Mouse (Mus musculus) lung, postnatal 10 days (tissue): ENCODE results near the gene Exoc4.

ENCODE experiments used
- DNase-seq: peaks from one replicate; pipeline ENCODE4 v3.0.0; 2021

The Exoc4 gene

DNA sequence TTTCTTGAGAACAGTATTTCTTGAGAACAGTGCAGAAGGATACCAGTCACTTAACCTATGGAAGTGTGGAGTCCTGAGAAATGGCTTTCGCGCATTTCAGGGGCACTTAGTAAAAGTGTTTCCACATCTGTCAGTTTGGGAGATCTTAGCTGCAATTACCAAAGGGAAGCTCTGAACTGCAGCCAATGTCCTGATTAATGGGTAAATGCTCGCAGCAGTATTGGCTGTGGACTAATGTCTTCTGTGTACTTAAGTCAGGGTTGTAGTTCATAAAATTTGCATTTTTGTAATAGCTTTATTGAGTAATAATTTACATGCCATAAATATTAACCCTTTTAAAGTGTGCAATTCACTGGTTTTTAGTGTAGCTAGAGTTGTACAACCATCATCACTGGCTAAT, 709.4 kb downstream of the Exoc4 start:
- no peak for DNase-seq

DNA sequence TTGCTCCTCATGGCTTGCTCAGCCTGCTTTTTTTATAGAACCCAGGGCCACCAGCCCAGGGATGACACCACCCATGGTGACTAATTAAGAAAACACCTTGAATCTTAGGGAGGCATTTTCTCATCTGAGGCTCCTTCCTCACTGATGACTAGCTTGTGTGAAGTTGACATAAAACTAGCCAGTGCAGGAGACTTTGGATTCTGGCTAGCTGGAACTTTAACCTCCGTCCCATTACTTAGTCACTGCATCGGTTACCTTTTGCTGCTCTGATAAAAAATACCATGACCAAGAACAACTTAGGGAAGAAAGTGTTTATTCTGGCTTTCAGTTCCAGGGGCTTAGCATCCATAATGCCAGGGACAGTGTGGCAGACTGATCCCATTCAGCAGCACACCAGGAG, 711.9 kb downstream of the Exoc4 start:
- DNase-seq: no peak

DNA sequence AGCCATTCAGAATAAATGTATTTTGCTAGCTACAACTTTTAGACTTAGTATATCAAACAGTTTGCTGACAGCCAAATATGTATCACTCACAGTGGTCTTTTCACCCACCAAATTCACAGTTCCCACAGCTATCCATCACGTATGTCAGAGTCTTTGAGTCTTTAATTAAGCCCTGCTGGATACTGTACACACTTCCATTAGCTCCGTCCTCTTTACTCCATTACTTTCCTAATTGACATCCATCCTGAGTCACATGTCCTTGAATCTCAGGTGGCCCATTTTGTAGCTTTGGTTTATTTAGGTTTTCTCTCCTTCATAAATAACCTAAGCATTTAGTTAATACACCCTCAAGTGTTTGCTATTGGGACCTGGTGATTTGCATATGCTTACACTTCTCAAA, 714.2 kb downstream of the Exoc4 start:
- DNase-seq: no peak

DNA sequence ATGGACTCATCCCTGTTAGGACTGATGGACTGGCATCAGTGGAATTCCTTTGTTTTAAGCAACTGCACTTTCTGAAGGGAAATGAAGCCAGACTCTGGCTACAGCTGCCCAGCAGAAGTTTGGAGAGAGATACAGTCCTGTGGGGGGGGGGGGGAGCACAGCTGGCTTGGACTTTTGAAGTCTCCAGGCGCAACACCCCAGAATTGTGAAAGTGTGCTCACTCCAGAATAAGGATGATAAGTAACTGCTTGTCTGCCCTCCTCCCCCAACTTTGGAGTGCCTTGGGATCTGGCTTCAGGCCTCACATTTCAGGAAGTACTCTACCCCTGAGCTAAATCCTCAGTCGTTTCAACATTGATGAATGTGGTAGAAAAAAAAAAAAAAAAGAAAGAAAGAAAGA, 716.7 kb downstream of the Exoc4 start:
- DNase-seq: no peak

DNA sequence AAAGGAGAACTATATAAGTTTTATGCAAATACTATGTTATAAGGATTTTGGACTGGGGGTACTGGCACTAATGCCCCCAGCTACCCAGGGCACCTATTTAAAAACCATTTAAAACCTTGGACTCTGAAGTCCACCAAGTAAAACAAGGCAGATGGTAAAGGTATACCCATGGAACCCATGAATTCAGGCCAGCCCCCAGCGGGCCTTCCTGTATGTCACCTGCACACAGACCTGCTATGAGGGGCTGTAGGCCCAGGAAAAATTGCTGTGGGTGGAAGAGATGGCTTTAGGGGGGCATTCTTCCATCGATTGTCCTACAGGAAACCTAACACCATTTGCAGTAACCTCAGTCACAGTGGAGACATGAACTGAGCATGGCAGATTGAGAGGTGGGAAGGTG, 719.9 kb downstream of the Exoc4 start:
- no peak for DNase-seq

DNA sequence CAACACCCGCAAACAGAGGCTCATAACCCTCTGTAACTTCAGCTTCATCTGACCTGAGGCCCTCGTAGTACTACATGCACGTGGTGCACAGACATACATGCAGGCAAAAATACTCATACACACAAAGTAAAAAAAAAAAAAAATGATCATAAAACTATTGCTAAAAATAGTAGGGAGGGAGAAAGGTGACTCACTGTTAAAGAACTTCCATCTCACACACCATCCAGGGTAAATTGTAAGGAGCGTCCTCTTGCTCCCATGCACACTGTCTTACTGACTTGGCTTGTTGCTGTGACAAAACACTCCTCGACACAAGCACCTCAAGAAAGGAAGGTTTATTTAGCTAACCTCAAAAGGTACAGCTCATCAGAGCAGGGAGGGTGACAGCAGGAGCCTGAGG, 723.9 kb downstream of the Exoc4 start:
- no peak for DNase-seq

DNA sequence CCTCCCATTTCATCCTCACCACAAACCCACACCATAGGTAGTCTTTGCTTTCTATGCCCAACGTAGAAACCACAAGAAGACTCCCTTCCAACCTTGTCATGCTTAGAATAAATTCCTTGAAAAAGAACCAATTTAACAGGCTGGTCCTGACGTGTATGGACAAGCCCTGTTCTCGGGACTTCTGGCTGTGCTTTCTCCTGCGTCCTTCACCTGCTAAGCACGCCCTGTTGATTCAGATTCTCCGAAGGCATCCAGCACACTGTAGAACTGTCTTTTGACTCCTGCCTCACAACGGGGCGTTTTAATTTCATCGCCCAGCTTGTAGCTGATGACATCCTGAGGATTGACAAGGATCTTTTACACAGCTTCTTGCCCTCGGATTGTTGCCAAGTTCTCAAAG, 727.7 kb downstream of the Exoc4 start:
- DNase-seq: no peak

DNA sequence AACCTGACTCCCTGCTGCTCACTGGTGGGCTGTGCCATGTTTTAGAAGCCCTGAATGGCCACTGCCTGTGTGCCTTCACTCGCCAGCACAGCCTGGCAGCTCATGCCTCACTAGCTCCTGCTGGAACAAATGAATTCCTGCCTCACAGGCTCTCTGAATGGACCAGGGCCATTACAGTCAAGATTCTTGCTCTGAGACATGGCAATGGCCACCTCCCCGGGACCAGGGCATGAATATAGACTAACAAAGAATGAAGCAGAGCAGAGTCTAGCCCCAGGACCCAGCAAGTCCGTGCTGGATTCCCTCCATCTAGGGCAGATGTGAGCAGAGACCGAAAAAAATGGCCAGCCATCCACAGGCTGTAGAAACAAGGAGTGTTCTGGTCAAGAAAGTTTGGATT, 728.6 kb downstream of the Exoc4 start:
- DNase-seq: no peak

DNA sequence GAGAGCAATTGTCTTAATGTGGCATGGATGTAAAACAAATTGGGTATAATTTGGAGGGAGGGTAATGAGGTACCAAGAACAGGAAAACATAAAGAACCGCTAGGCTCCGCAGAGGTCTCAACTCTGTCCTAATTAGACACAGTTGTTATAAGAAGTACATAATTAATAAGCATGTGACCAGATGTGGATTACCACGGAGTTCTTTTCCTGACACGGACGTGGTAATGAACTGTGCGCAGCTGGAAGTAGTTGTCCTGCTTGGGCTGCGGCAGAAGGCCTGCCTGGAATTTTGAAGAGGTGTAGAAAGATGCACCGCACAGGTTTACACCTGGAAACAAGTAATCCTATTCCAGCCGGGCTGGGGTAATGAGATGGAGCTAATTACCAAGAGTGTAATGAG, 729.0 kb downstream of the Exoc4 start:
- DNase-seq: no peak

DNA sequence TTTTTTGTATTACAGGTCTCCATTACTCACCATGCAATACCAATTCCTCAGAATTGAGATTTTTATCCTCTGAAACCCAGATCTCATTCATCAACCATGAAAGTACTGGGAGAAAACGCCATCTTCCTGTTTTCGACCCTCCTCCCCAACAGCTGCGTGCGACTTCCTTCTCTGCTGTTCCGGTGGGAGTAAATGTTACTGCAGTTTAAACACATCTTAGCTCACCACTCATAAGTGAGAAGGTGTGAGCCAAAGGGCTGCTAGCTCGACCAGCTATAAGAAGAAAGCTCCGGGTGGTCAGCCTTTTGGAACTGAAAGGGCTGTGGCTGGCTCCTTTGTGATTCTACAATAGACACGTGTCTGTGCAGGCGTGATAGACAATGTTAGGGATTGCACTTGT, 733.8 kb downstream of the Exoc4 start:
- no peak for DNase-seq

DNA sequence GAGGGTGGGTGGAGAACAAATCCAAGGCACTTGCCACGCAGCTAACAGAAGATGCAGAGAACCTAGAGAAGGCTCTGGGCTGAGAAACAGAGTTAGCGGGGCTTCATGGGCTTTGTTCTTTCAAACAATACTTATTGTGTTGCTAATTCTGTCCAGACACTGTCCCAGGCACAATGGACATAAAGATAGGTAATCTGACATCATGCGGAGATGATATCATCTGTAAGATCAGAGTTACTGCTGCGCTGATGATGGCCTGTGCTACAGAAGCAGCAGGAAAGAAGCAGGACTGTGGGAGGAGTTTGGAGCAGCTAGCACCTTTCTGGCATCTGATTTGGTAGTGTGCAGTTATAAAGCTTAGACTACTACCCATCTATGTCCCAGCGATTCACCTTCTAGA, 738.2 kb downstream of the Exoc4 start:
- DNase-seq: no peak

DNA sequence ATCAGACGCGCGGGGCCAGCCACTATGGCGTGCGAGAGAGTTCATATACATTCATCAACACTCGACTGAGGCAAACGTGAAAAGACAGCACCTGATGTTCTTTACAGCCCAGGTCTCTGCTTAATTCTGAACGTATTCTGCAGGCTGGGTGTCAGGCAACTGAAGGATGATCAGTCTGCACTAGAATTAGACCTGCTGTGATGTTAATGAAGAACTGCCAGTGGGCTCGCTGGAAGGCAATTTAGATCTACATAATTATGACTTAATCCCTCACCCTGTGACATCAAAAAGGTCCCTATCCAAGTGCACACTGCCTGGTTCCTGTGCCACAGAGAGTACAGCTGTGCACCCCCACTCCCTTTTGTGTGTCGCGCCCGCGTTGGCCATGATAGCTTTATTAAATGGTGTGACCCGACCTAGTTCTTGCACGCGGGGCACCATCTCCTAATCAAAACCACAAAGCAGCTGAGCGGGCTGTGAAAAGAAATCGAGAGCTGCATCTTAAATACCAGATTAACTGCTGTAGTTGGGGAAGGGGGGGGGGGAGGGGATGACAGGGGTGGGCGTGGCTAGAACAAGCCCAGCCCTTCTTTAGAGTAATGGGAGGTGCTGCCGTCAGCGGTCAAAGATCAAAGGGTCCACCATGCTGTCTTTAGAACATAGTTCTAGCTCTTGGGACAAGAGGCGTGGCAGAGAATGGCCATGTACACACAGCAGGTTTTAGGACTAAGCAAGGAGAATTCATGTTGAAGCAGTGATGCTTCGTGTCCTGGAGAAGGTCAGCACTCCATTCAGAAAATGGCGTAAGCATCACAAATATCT, 743.5 kb downstream of the Exoc4 start:
- DNase-seq: no peak

DNA sequence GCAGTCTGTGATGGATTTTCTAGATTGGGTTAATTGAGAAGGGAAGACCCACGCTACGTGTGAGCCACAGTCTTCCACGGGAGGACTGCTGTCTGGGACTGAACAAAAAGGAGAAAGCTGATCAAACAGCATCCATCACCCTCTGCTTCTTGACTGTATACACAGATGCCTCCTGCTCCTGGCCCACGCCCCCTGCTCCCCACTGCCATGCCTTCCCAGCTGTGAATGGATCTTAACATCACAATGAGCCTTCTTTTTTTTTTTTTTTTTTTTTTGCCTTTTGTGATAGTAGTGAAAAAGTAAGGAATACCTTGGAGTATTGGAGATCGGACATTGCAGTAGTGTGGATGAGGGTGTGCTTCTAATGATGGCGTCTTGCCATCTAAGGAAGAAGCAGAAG, 745.0 kb downstream of the Exoc4 start:
- DNase-seq: no peak

DNA sequence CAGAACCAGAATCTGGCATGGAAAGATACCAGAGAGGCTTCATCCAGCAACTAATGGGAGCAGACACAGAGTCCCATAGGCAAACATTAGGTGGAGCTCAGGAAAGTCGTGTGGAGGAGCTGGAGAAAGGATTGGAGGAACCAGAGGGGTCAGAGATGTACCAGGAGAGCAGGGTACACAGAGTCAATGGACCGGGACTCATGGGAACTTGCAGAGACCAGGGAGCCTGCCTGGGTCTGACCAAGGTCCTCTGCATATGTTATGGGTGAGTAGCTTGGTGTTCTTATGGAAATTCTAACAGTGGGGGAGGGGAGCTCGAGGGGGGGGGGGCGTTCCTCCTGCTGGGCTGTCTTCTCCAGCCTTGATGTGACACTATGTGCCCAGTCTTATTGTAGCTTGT, 749.7 kb downstream of the Exoc4 start:
- no peak for DNase-seq

DNA sequence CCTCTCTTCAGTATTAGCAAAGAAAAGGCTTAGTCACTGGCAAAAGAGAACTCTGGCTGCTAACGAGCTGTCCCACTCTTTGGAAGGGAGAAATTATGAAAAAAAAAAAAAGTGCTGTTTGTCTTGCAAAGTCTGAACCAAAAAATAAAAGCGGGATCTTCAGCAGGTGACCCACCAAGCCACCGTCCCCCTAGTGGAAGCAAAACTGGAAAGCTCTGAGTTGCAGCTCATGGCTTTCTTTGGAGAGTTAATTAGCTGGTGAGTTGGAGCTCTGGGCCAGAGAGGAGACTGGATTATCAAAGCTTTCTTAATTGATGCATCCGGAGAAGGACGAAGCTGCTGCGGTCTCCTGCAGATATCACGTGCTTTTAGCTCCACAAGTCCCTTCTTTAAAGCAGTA, 750.6 kb downstream of the Exoc4 start:
- no peak for DNase-seq

DNA sequence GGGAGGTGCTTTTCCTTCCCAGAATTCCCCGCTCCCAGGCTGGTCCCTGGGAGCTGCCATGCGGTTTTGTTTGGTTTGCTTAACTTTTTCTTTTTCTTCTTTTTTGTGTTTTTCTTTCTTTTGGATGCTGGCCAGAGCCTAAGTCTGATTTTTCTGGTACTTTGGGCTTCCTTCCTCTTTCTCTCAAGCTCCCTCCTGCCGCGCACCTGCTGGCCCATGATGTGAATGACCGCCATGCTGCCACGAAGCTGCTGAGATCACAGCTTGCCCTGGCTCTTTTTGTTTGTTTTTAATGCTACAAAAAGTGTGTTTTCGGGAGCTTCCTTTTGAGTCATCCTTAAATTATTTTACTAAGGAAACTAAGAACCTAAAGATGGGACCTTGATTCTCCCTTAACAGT, 751.8 kb downstream of the Exoc4 start:
- no peak for DNase-seq

DNA sequence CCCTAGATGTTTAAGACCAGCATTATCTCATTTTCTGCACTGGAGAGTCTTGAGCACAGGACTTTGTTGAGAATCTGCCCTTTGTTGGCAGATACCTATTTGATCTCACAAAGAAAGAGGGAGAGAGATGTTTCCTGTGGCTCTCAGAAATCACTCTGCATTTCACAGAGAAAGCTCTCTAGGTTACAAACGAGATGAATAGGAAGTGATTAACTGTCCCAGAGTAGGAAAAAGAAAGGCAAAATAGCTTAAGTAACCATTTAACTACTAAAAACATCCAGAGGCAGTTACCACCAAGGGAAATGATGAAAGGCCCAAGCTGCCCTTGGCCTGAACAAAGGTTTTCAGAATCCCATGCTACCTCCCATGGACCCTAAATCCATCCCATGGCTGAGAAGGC, 754.1 kb downstream of the Exoc4 start:
- DNase-seq: no peak

DNA sequence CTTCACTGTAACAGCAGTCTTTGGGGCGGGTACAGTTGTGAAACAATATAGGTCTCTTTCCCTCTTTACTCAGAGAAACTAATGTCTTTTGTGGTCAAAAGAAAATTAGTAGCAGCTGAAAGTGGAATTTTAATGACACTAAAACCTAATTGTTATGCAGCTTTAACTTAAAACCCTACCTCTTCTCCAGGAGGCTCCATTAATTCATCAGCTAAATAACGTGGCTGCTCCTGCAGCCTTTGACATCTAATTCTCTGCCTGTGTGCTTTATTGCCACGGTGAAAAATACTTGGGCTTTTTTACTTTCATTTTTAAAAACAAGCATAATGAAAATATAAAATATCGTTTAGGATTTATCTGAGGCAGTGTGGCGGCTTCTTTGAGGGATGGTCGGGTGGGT, 764.6 kb downstream of the Exoc4 start:
- no peak for DNase-seq
